Mouse (Mus musculus) forebrain, embryonic 10.5 days (tissue): Measurements from ENCODE around the gene Gm20489. TPM values are rescaled to one million over a fixed set of nuclear protein-coding genes. Genes with fewer than 3 reads are reported as not detected.

ENCODE experiments used
- DNase-seq: peaks from one replicate; pipeline ENCODE4 v3.0.0-alpha.2; 2017; ENCODE audit warnings: low spot score; ENCODE audit errors: extremely low spot score
- H3K27ac ChIP-seq: fragments of 300-500 bp; sonication (generic); 2 replicates; pipeline ENCODE4 v1.5.1; 2016; ENCODE audit warnings: mild to moderate bottlenecking
- H3K27me3 ChIP-seq: fragments of 300-500 bp; sonication (generic); 2 replicates; pipeline ENCODE4 v1.6.1; 2016; ENCODE audit warnings: mild to moderate bottlenecking; ENCODE audit not compliant: poor library complexity, severe bottlenecking
- H3K36me3 ChIP-seq: fragments of 300-500 bp; sonication (generic); replicated peaks from 2 replicates; pipeline ENCODE4 v1.6.1; 2016; ENCODE audit warnings: mild to moderate bottlenecking, moderate library complexity
- H3K4me1 ChIP-seq: fragments of 300-500 bp; sonication (generic); 2 replicates; pipeline ENCODE4 v1.6.1; 2016
- H3K4me3 ChIP-seq: fragments of 300-500 bp; sonication (generic); 2 replicates; pipeline ENCODE4 v1.5.1; 2016; ENCODE audit warnings: mild to moderate bottlenecking, moderate library complexity
- H3K9me3 ChIP-seq: fragments of 300-500 bp; sonication (generic); 2 replicates; pipeline ENCODE4 v1.6.1; 2016; ENCODE audit warnings: mild to moderate bottlenecking, moderate library complexity
- WGBS: fragments of 180-500 bp; shearing (Covaris S2); methylation state at CpG from one replicate; pipeline ENCODE4 v1.1.7; 2016; 5-methylcytosine and 5-hydroxymethylcytosine counted together
- polyA plus RNA-seq: library from polyadenylated mRNA; unstranded; fragments of >200 nt; fragmentation: Nextera tagmentation; extraction: Ambion mirVana; gene quantifications from 2 replicates; pipeline ENCODE4 v1.2.1, GENCODE M21; 2016

Gene Gm20489
- polyA plus RNA-seq, 1 experiment from 2014 or later, result not detected

GRCm38 (mm10) chrX:101285953-101286670 lies 17.3 kb upstream of the Gm20489 start:
- no peak overlapping the region for H3K27ac ChIP-seq
- peaks cover 99% of the 10 kb centered on the region for H3K36me3 ChIP-seq
- no peak overlapping the region for H3K4me3 ChIP-seq
- no peaks in the 10 kb centered on the region for H3K4me1 ChIP-seq
- peaks cover 94% of the 10 kb centered on the region for H3K27me3 ChIP-seq
- WGBS, result 93% methylated on average over 14 of the region's 14 CpGs
- DNase-seq, result no peak
- no peaks in the 10 kb centered on the region for H3K9me3 ChIP-seq

GRCm38 (mm10) chrX:101285534-101285933 lies 16.7 kb upstream of the Gm20489 start:
- H3K9me3 ChIP-seq, result no peaks in the 10 kb centered on the region
- WGBS, result 33% methylated on average over 6 of the region's 6 CpGs
- no peak overlapping the region for H3K27ac ChIP-seq
- H3K27me3 ChIP-seq, result peaks cover 96% of the 10 kb centered on the region
- peaks cover 99% of the 10 kb centered on the region for H3K36me3 ChIP-seq
- DNase-seq, result peak; percentile 37
- no peak overlapping the region for H3K4me3 ChIP-seq
- H3K4me1 ChIP-seq, result no peaks in the 10 kb centered on the region

- 91% methylated on average over 6 of the region's 6 CpGs for WGBS
- H3K4me3 ChIP-seq, result no peak overlapping the region
- H3K4me1 ChIP-seq, result no peaks in the 10 kb centered on the region
- H3K27me3 ChIP-seq, result peaks cover 76% of the 10 kb centered on the region
- H3K36me3 ChIP-seq, result peaks cover 99% of the 10 kb centered on the region
- H3K9me3 ChIP-seq, result no peaks in the 10 kb centered on the region
- H3K27ac ChIP-seq, result no peak overlapping the region
- DNase-seq, result no peak
Measured at GRCm38 (mm10) chrX:101282813-101283212, 14.0 kb upstream of the Gm20489 start.

- Histone ChIP-seq H3K9me3 (no peaks in the 10 kb centered on the region), H3K36me3 (peaks cover 38% of the 10 kb centered on the region), H3K4me1 (peaks cover 16% of the 10 kb centered on the region), H3K27ac (peak within 1 kb of the TSS; percentile 89), H3K27me3 (peaks cover 62% of the 10 kb centered on the region), H3K4me3 (peak within 1 kb of the TSS; percentile 63)
- peak; percentile 82 for DNase-seq
- whole genome bisulfite sequencing, result 20% methylated on average over 54 of the region's 54 CpGs
Measured at GRCm38 (mm10) chrX:101273875-101274738, 5.3 kb upstream of the Gm20489 start, which contains the start of gene Med12. Gene Med12 (plus strand): TSS chrX:101274030.

GRCm38 (mm10) chrX:101273410-101273809 lies 4.6 kb upstream of the Gm20489 start:
- WGBS, result 16% methylated on average over 6 of the region's 6 CpGs
- H3K4me1 ChIP-seq, result peaks cover 16% of the 10 kb centered on the region
- H3K27me3 ChIP-seq, result peaks cover 69% of the 10 kb centered on the region
- peaks cover 31% of the 10 kb centered on the region for H3K36me3 ChIP-seq
- no peaks in the 10 kb centered on the region for H3K9me3 ChIP-seq
- H3K4me3 ChIP-seq, result peak overlapping the region; percentile 63
- peak overlapping the region; percentile 89 for H3K27ac ChIP-seq
- DNase-seq, result no peak

- no peak for DNase-seq
- Histone ChIP-seq H3K4me1 (peaks cover 5% of the 10 kb centered on the region; the same call in 1 of the 2 replicates), H3K27me3 (peaks cover 79% of the 10 kb centered on the region), H3K9me3 (no peaks in the 10 kb centered on the region), H3K36me3 (no peaks in the 10 kb centered on the region), H3K27ac (no peak within 1 kb of the TSS), H3K4me3 (no peak within 1 kb of the TSS)
- WGBS, result 84% methylated on average over 5 of the region's 5 CpGs
Measured at GRCm38 (mm10) chrX:101268025-101268754, 633 bp downstream of the Gm20489 start, which contains the start of gene Il2rg. Gene Il2rg (minus strand): TSS chrX:101268255.

- peaks cover 69% of the 10 kb centered on the region for H3K27me3 ChIP-seq
Measured at GRCm38 (mm10) chrX:101266631-101267030, 2.2 kb downstream of the Gm20489 start.

GRCm38 (mm10) chrX:101263892-101264291 lies 4.9 kb downstream of the Gm20489 start, which contains the start of gene Gm614:
Gene Gm614 (minus strand): TSS chrX:101263992.
- peaks cover 71% of the 10 kb centered on the region for H3K27me3 ChIP-seq

More at GRCm38 (mm10) chrX:101266631-101267030, 2.2 kb downstream of the Gm20489 start:
- DNase-seq, result no peak
- Histone ChIP-seq H3K4me3 (no peak overlapping the region), H3K27ac (no peak overlapping the region), H3K4me1 (0 out of 2 replicates have a peak, but pooled peaks cover 2% of the 10 kb centered on the region), H3K36me3 (no peaks in the 10 kb centered on the region), H3K9me3 (no peaks in the 10 kb centered on the region)
- 94% methylated on average over 6 of the region's 6 CpGs for WGBS

GRCm38 (mm10) chrX:101260441-101261325 lies 8.1 kb downstream of the Gm20489 start:
- 23% methylated on average over 13 of the region's 13 CpGs for WGBS
- H3K4me3 ChIP-seq, result peak overlapping the region; percentile 22; the same call in 1 of the 2 replicates
- H3K9me3 ChIP-seq, result no peaks in the 10 kb centered on the region
- peak; percentile 64 for DNase-seq
- peaks cover 17% of the 10 kb centered on the region for H3K36me3 ChIP-seq
- H3K4me1 ChIP-seq, result peaks cover 32% of the 10 kb centered on the region
- H3K27ac ChIP-seq, result peak overlapping the region; percentile 83
- peaks cover 73% of the 10 kb centered on the region for H3K27me3 ChIP-seq

More at GRCm38 (mm10) chrX:101263892-101264291, 4.9 kb downstream of the Gm20489 start, which contains the start of gene Gm614:
- no peaks in the 10 kb centered on the region for H3K9me3 ChIP-seq
- H3K27ac ChIP-seq, result no peak within 1 kb of the TSS
- no peak within 1 kb of the TSS for H3K4me3 ChIP-seq
- H3K36me3 ChIP-seq, result peaks cover 3% of the 10 kb centered on the region
- WGBS, result 90% methylated on average over 1 of the region's 1 CpGs
- DNase-seq, result no peak
- peaks cover 26% of the 10 kb centered on the region for H3K4me1 ChIP-seq

GRCm38 (mm10) chrX:101256603-101257002 lies 12.2 kb downstream of the Gm20489 start:
- H3K27me3 ChIP-seq, result peaks cover 61% of the 10 kb centered on the region
- H3K36me3 ChIP-seq, result peaks cover 17% of the 10 kb centered on the region
- H3K4me1 ChIP-seq, result peaks cover 39% of the 10 kb centered on the region
- no peak overlapping the region for H3K4me3 ChIP-seq
- H3K9me3 ChIP-seq, result 0 out of 2 replicates have a peak, but pooled peaks cover 4% of the 10 kb centered on the region
- WGBS, result 86% methylated on average over 13 of the region's 13 CpGs
- H3K27ac ChIP-seq, result no peak overlapping the region
- DNase-seq, result no peak

- peak overlapping the region; percentile 86 for H3K27ac ChIP-seq
- H3K4me3 ChIP-seq, result peak overlapping the region; percentile 63
- 19% methylated on average over 26 of the region's 26 CpGs for WGBS
- 0 out of 2 replicates have a peak, but pooled peaks cover 4% of the 10 kb centered on the region for H3K9me3 ChIP-seq
- peaks cover 22% of the 10 kb centered on the region for H3K4me1 ChIP-seq
- peaks cover 47% of the 10 kb centered on the region for H3K27me3 ChIP-seq
- H3K36me3 ChIP-seq, result peaks cover 17% of the 10 kb centered on the region
- peak; percentile 16 for DNase-seq
Measured at GRCm38 (mm10) chrX:101254740-101255139, 14.1 kb downstream of the Gm20489 start.
